Mouse (Mus musculus) ES-Bruce4 (cell line): ENCODE data around the gene Stxbp4. TPM values are rescaled to one million over a fixed set of nuclear protein-coding genes. Genes with fewer than 3 reads are reported as not detected.

Experiments
- H3K27ac ChIP-seq: 2 replicates; pipeline ENCODE4 v1.5.1; 2012; ENCODE audit warnings: low read length, inconsistent platforms; ENCODE audit not compliant: insufficient read depth
- H3K27me3 ChIP-seq: 2 replicates; pipeline ENCODE4 v1.6.1; 2012; ENCODE audit warnings: mild to moderate bottlenecking, low read length, inconsistent platforms; ENCODE audit not compliant: control insufficient read depth, poor library complexity, insufficient read depth, severe bottlenecking
- H3K36me3 ChIP-seq: 2 replicates; pipeline ENCODE4 v1.6.1; 2012; ENCODE audit warnings: inconsistent platforms, mild to moderate bottlenecking, low read length, moderate library complexity; ENCODE audit not compliant: control insufficient read depth, poor library complexity, insufficient read depth, severe bottlenecking
- H3K4me1 ChIP-seq: one replicate; pipeline ENCODE4 v1.8.1; 2011; ENCODE audit warnings: low read length; ENCODE audit not compliant: control insufficient read depth, insufficient read depth
- H3K4me3 ChIP-seq: 2 replicates; pipeline ENCODE4 v1.5.1; 2011; ENCODE audit warnings: low read depth, mild to moderate bottlenecking, low read length
- H3K9ac ChIP-seq: 2 replicates; pipeline ENCODE4 v1.6.1; 2012; ENCODE audit warnings: low read depth, mild to moderate bottlenecking, inconsistent platforms; ENCODE audit not compliant: poor library complexity, severe bottlenecking
- H3K9me3 ChIP-seq: replicated peaks from 2 replicates; pipeline ENCODE4 v1.6.1; 2012; ENCODE audit warnings: mild to moderate bottlenecking, low read length, inconsistent platforms; ENCODE audit not compliant: control insufficient read depth, poor library complexity, insufficient read depth, severe bottlenecking
- CTCF ChIP-seq: IDR thresholded peaks from one replicate; pipeline ENCODE4 v1.8.1; 2011; ENCODE audit warnings: low read depth, low read length
- EP300 ChIP-seq: IDR thresholded peaks from 2 replicates; pipeline ENCODE4 v1.6.1; 2011; ENCODE audit warnings: low read depth, low read length; ENCODE audit not compliant: insufficient read depth
- POLR2A ChIP-seq: IDR thresholded peaks from one replicate; pipeline ENCODE4 v1.8.1; 2011; ENCODE audit warnings: low read length; ENCODE audit not compliant: insufficient read depth
- polyA plus RNA-seq: library from polyadenylated mRNA; stranded (reverse); fragments of >200 nt; gene quantifications from 2 replicates; pipeline ENCODE4 v1.2.4, GENCODE M21; 2011; ENCODE audit warnings: low read depth; ENCODE audit not compliant: missing spikeins, insufficient read depth, insufficient read length

Gene Stxbp4
- polyA plus RNA-seq, 1 experiment, result 12.0 TPM

DNA sequence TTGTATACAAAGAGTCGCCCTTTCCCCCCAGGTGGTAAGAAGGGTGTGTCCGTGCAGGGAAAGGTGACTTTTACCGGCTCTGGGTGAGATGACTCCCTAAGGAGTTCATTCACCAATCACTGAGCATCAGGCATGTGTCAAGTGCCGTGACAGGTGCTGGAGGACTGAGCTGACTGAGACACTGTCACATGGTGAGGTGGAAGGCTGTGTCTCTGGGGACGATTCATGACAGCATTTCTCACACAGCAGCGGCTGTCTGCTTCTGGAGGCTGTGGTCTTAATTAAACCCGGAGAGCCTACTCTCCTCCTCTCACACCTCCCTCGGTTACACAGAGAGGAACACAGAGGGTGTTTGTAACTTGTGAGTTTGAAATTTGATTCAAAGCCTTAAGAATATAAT, 116.8 kb downstream of the Stxbp4 start:
- Histone ChIP-seq H3K4me3 (no peak overlapping the region), H3K9ac (no peak overlapping the region), H3K27ac (no peak overlapping the region), H3K36me3 (no peaks in the 10 kb centered on the region), H3K27me3 (no peaks in the 10 kb centered on the region), H3K9me3 (no peaks in the 10 kb centered on the region), H3K4me1 (no peaks in the 10 kb centered on the region)
- no peak for TF ChIP-seq EP300
- no peak for TF ChIP-seq CTCF
- no peak for TF ChIP-seq POLR2A

DNA sequence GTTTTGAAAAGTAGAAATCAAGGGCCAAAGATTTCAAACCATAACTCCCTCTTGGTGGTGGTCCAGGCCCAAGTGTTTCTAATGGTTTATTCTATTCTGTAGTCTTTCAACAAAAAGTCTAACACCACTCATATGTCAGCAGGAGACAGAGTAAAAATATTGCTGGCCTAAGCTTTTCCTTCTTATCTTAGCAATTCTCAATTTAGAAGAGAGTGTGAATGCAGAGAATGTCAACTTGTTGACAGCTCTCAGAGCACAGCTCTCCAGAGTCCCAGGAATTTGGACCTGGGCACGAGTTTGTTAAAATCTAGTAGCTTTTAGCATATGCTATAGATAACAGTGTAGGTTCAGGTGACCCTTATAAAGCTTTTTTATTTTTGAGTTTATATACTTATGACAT, 120.1 kb downstream of the Stxbp4 start:
- Histone ChIP-seq H3K9ac (no peak overlapping the region), H3K27me3 (no peaks in the 10 kb centered on the region), H3K9me3 (no peaks in the 10 kb centered on the region), H3K27ac (no peak overlapping the region), H3K36me3 (no peaks in the 10 kb centered on the region), H3K4me3 (no peak overlapping the region), H3K4me1 (no peaks in the 10 kb centered on the region)
- TF ChIP-seq POLR2A, result no peak
- no peak for TF ChIP-seq CTCF

DNA sequence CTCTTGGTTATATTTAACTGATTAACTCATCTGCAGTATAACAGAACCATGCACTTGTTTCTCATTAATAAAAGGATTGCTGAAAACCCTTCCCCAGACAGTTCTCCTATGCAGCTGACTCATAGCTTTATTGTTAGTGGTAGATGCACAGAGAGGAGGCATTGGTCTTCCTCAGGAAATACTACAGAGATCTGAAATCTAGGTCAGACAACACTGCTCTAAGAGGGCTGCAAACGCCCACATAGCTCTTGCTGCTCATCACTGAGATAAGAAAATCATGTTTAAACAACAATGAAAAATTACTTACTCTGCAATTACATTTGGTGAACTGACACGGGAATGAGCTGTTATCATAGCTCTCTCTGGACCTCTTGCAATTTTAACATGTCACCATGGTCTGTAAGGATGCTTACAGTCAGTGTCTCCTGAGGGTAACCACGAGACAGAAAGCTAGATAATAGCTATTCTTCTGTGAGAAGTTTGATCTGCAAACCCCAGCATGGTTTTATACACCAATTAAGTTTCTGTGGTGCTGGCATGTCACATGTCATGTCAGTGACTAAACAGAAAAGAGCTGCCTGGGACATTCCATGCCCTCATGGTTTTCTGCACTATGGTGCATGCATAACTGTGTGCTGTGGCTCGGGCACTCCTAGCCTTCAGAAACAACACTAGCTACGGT, 125.2 kb downstream of the Stxbp4 start:
- Histone ChIP-seq H3K27me3 (no peaks in the 10 kb centered on the region), H3K27ac (no peak overlapping the region), H3K4me3 (no peak overlapping the region), H3K9me3 (peaks cover 2% of the 10 kb centered on the region; the same call in 1 of the 2 replicates), H3K9ac (no peak overlapping the region), H3K36me3 (no peaks in the 10 kb centered on the region), H3K4me1 (no peaks in the 10 kb centered on the region)
- no peak for TF ChIP-seq POLR2A
- TF ChIP-seq CTCF, result no peak
- no peak for TF ChIP-seq EP300

DNA sequence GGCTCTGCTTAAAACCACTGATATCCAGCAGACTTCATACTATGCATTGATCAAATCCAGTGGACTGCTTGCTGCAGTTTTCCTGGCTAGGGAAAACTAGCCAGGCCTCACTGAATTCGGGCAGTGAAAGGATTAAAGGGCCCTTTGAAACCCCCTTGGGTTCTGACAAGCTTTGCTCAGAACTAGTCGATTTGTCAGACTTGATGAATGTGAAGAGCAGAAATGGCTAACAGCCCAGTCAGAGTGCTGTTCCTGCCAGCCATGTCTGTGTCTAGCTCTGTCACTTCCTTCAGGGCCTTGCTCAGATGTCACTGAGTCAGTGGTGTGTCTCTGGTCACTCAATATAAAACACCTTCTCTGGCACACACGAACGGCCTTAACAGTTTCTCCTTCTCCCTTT, 136.0 kb downstream of the Stxbp4 start:
- TF ChIP-seq POLR2A, result no peak
- TF ChIP-seq CTCF, result no peak
- no peak for TF ChIP-seq EP300
- Histone ChIP-seq H3K9me3 (peaks cover 8% of the 10 kb centered on the region), H3K9ac (no peak overlapping the region), H3K27ac (no peak overlapping the region), H3K4me1 (no peaks in the 10 kb centered on the region), H3K4me3 (no peak overlapping the region), H3K36me3 (no peaks in the 10 kb centered on the region), H3K27me3 (no peaks in the 10 kb centered on the region)

DNA sequence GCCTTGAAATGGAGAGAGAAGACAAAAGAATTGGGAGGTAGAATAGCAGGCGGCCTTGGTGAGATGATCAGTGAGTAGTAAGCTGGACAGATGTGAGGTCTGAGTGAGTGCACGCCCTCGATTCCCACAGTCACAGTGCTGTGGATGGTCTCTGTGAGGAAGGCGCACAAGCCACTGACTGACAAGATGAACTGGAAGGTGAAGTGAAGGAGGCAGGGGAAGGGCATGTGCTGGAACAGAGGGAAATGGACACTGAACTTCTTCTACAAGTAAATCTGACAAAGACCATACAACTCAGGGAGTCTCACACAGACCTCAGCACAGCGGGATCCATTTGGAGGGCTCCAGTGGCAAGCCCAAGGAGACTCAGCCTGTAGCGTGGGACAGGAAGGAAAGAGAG, 138.0 kb downstream of the Stxbp4 start:
- Histone ChIP-seq H3K27me3 (no peaks in the 10 kb centered on the region), H3K36me3 (no peaks in the 10 kb centered on the region)
- TF ChIP-seq CTCF, result no peak

DNA sequence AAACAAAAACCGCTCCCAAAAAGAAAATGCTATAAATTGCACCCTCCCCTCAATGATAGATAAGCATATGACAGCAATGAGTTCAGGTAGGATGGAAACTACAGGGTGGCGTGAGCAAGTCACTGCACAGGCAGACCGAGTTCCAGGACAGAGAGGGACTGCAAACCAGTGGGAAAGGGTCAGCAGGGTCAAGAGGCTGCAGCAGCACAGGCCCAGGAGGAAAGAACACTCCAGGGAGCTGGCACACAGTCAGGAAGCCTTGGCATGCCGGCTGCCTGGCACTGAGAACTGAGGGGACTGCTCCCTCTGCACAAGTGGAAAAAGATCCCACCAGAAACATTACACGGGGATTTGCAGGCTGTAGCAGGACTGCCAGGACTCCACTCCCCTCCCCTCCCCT, 139.4 kb downstream of the Stxbp4 start:
- TF ChIP-seq EP300, result no peak
- TF ChIP-seq CTCF, result no peak
- TF ChIP-seq POLR2A, result no peak
- H3K27ac ChIP-seq, result no peak overlapping the region
- no peaks in the 10 kb centered on the region for H3K4me1 ChIP-seq
- H3K4me3 ChIP-seq, result no peak overlapping the region
- H3K9ac ChIP-seq, result no peak overlapping the region
- no peaks in the 10 kb centered on the region for H3K9me3 ChIP-seq
- H3K36me3 ChIP-seq, result no peaks in the 10 kb centered on the region
- no peaks in the 10 kb centered on the region for H3K27me3 ChIP-seq

More for the DNA sequence above, 138.0 kb downstream of the Stxbp4 start:
- Histone ChIP-seq H3K4me1 (no peaks in the 10 kb centered on the region), H3K4me3 (no peak overlapping the region), H3K27ac (no peak overlapping the region), H3K9ac (no peak overlapping the region), H3K9me3 (no peaks in the 10 kb centered on the region)
